Mouse (Mus musculus) adrenal gland, postnatal 25 days (tissue): ENCODE results near the gene Saxo1. TPM values are rescaled to one million over a fixed set of nuclear protein-coding genes. Genes with fewer than 3 reads are reported as not detected.

Source experiments
- DNase-seq: peaks from one replicate; pipeline ENCODE4 v3.0.0; 2021; ENCODE audit warnings: mixed read lengths
- total RNA-seq: library from RNA; stranded (reverse); gene quantifications from 2 replicates; pipeline ENCODE4 v1.2.3, GENCODE M21; 2021

The Saxo1 gene
- total RNA-seq, 1 experiment from 2014 or later: not detected

GRCm38 (mm10) chr4:86422586-86422985, 135.5 kb downstream of the Saxo1 start:
- DNase-seq: no peak

- no peak for DNase-seq
These were observed 141.6 kb downstream of the Saxo1 start for GRCm38 (mm10) chr4:86416401-86417025.

- DNase-seq: no peak
These were observed 144.7 kb downstream of the Saxo1 start for GRCm38 (mm10) chr4:86413388-86413787.

GRCm38 (mm10) chr4:86410946-86411345, 147.2 kb downstream of the Saxo1 start:
- DNase-seq: no peak

- no peak for DNase-seq
These were observed 149.7 kb downstream of the Saxo1 start for GRCm38 (mm10) chr4:86408421-86408820.

- DNase-seq: no peak
These were observed 151.0 kb downstream of the Saxo1 start for GRCm38 (mm10) chr4:86407200-86407527.

GRCm38 (mm10) chr4:86406501-86407199, 151.5 kb downstream of the Saxo1 start:
- DNase-seq: no peak

GRCm38 (mm10) chr4:86401116-86401515, 157.0 kb downstream of the Saxo1 start:
- DNase-seq: no peak

- DNase-seq: no peak
These were observed 160.7 kb downstream of the Saxo1 start for GRCm38 (mm10) chr4:86397470-86397869.

- no peak for DNase-seq
These were observed 161.3 kb downstream of the Saxo1 start for GRCm38 (mm10) chr4:86396672-86397288.

- no peak for DNase-seq
These were observed 162.5 kb downstream of the Saxo1 start for GRCm38 (mm10) chr4:86395636-86396035.

Other genes starting within 250 kb of the Saxo1 start
- 83.6 and 96.5 TPM in 2 replicates for gene Rraga, start 17.3 kb upstream of the Saxo1 start, total RNA-seq
- 9.4 and 12.0 TPM in 2 replicates for gene Haus6, start 53.7 kb upstream of the Saxo1 start, total RNA-seq
- 318 and 341 TPM in 2 replicates for gene Plin2, start 111.7 kb upstream of the Saxo1 start, total RNA-seq
- 48.2 and 53.0 TPM in 2 replicates for gene Dennd4c, start 190.2 kb upstream of the Saxo1 start, total RNA-seq